Mouse (Mus musculus): Measurements from ENCODE around the gene Uba7. TPM values are rescaled to one million over a fixed set of nuclear protein-coding genes. Genes with fewer than 3 reads are reported as not detected.

The Uba7 gene
- polyA plus RNA-seq, 1 experiment from 2014 or later = 48.7 TPM

- Histone ChIP-seq H3K4me2 (replicated peaks; ENCODE audit: low read depth, low read length) (peak overlapping the region; percentile 93), H3K9me3 (ENCODE audit: control insufficient read depth, low read depth, low read length) (no peaks in the 10 kb centered on the region), H3K4me3 (ENCODE audit: low read depth, low read length) (peak overlapping the region; percentile 52), H3K36me3 (ENCODE audit: control insufficient read depth, insufficient read depth, low read length) (no peaks in the 10 kb centered on the region), H3K27ac (ENCODE audit: low read length) (no peak overlapping the region), H3K27me3 (ENCODE audit: control insufficient read depth, insufficient read depth, low read length) (0 out of 2 replicates have a peak, but pooled peaks cover 3% of the 10 kb centered on the region), H3K9ac (replicated peaks; ENCODE audit: low read depth, low read length) (peak overlapping the region; percentile 45), H3K4me1 (ENCODE audit: control insufficient read depth, insufficient read depth, low read length) (peaks cover 12% of the 10 kb centered on the region; the same call in 1 of the 2 replicates)
- 4% methylated on average over 29 of the region's 29 CpGs for WGBS
- peak; percentile 44; the same call in 1 of the 2 replicates for ATAC-seq (ENCODE audit: insufficient number of reproducible peaks, insufficient read depth, low FRiP score, low read depth)
Measured at GRCm38 (mm10) chr9:107936215-107936822, 39.0 kb upstream of the Uba7 start.

GRCm38 (mm10) chr9:107936831-107937230, 38.5 kb upstream of the Uba7 start:
- no peak for ATAC-seq (ENCODE audit: insufficient number of reproducible peaks, insufficient read depth, low FRiP score, low read depth)
- 23% methylated on average over 3 of the region's 3 CpGs for WGBS
- no peak overlapping the region for H3K27ac ChIP-seq (ENCODE audit: low read length)
- no peaks in the 10 kb centered on the region for H3K9me3 ChIP-seq (ENCODE audit: control insufficient read depth, low read depth, low read length)
- peak overlapping the region; percentile 93 for H3K4me2 ChIP-seq (replicated peaks; ENCODE audit: low read depth, low read length)
- no peaks in the 10 kb centered on the region for H3K36me3 ChIP-seq (ENCODE audit: control insufficient read depth, insufficient read depth, low read length)
- H3K4me1 ChIP-seq (ENCODE audit: control insufficient read depth, insufficient read depth, low read length) = peaks cover 12% of the 10 kb centered on the region; the same call in 1 of the 2 replicates
- H3K9ac ChIP-seq (replicated peaks; ENCODE audit: low read depth, low read length) = no peak overlapping the region; the same call in 1 of the 2 replicates
- H3K27me3 ChIP-seq (ENCODE audit: control insufficient read depth, insufficient read depth, low read length) = 0 out of 2 replicates have a peak, but pooled peaks cover 3% of the 10 kb centered on the region
- H3K4me3 ChIP-seq (ENCODE audit: low read depth, low read length) = no peak overlapping the region

- H3K9me3 ChIP-seq (ENCODE audit: control insufficient read depth, low read depth, low read length) = no peaks in the 10 kb centered on the region
- no peak overlapping the region for H3K9ac ChIP-seq (replicated peaks; ENCODE audit: low read depth, low read length)
- no peaks in the 10 kb centered on the region for H3K27me3 ChIP-seq (ENCODE audit: control insufficient read depth, insufficient read depth, low read length)
- H3K4me1 ChIP-seq (ENCODE audit: control insufficient read depth, insufficient read depth, low read length) = 0 out of 2 replicates have a peak, but pooled peaks cover 6% of the 10 kb centered on the region
- ATAC-seq (ENCODE audit: insufficient number of reproducible peaks, insufficient read depth, low FRiP score, low read depth) = no peak
- WGBS = 87% methylated on average over 31 of the region's 31 CpGs
- no peak overlapping the region for H3K4me2 ChIP-seq (replicated peaks; ENCODE audit: low read depth, low read length)
- no peaks in the 10 kb centered on the region for H3K36me3 ChIP-seq (ENCODE audit: control insufficient read depth, insufficient read depth, low read length)
- no peak overlapping the region for H3K27ac ChIP-seq (ENCODE audit: low read length)
- H3K4me3 ChIP-seq (ENCODE audit: low read depth, low read length) = no peak overlapping the region
Measured at GRCm38 (mm10) chr9:107947241-107948194, 27.8 kb upstream of the Uba7 start.

GRCm38 (mm10) chr9:107949184-107949921, 26.0 kb upstream of the Uba7 start:
- 0 out of 2 replicates have a peak, but pooled peaks cover 6% of the 10 kb centered on the region for H3K4me1 ChIP-seq (ENCODE audit: control insufficient read depth, insufficient read depth, low read length)
- no peak overlapping the region for H3K4me3 ChIP-seq (ENCODE audit: low read depth, low read length)
- WGBS = 82% methylated on average over 13 of the region's 13 CpGs
- no peak overlapping the region for H3K4me2 ChIP-seq (replicated peaks; ENCODE audit: low read depth, low read length)
- no peak overlapping the region for H3K9ac ChIP-seq (replicated peaks; ENCODE audit: low read depth, low read length)
- H3K9me3 ChIP-seq (ENCODE audit: control insufficient read depth, low read depth, low read length) = no peaks in the 10 kb centered on the region
- H3K27me3 ChIP-seq (ENCODE audit: control insufficient read depth, insufficient read depth, low read length) = no peaks in the 10 kb centered on the region
- H3K36me3 ChIP-seq (ENCODE audit: control insufficient read depth, insufficient read depth, low read length) = no peaks in the 10 kb centered on the region
- no peak for ATAC-seq (ENCODE audit: insufficient number of reproducible peaks, insufficient read depth, low FRiP score, low read depth)
- H3K27ac ChIP-seq (ENCODE audit: low read length) = no peak overlapping the region

GRCm38 (mm10) chr9:107949922-107950235, 25.4 kb upstream of the Uba7 start, which contains the start of gene Traip:
Traip (plus strand) TSS chr9:107950136.
- WGBS = 92% methylated on average over 10 of the region's 10 CpGs
- Histone ChIP-seq H3K27me3 (ENCODE audit: control insufficient read depth, insufficient read depth, low read length) (no peaks in the 10 kb centered on the region), H3K4me1 (ENCODE audit: control insufficient read depth, insufficient read depth, low read length) (0 out of 2 replicates have a peak, but pooled peaks cover 6% of the 10 kb centered on the region), H3K36me3 (ENCODE audit: control insufficient read depth, insufficient read depth, low read length) (no peaks in the 10 kb centered on the region), H3K9ac (replicated peaks; ENCODE audit: low read depth, low read length) (peak within 1 kb of the TSS; percentile 45), H3K9me3 (ENCODE audit: control insufficient read depth, low read depth, low read length) (no peaks in the 10 kb centered on the region), H3K27ac (ENCODE audit: low read length) (peak within 1 kb of the TSS; percentile 57; the same call in 1 of the 2 replicates), H3K4me3 (ENCODE audit: low read depth, low read length) (peak within 1 kb of the TSS; percentile 72), H3K4me2 (replicated peaks; ENCODE audit: low read depth, low read length) (peak within 1 kb of the TSS; percentile 61)
- no peak for ATAC-seq (ENCODE audit: insufficient number of reproducible peaks, insufficient read depth, low FRiP score, low read depth)

GRCm38 (mm10) chr9:107950460-107951355, 24.6 kb upstream of the Uba7 start:
- H3K4me3 ChIP-seq (ENCODE audit: low read depth, low read length) = peak overlapping the region; percentile 72
- H3K9ac ChIP-seq (replicated peaks; ENCODE audit: low read depth, low read length) = peak overlapping the region; percentile 45
- H3K27me3 ChIP-seq (ENCODE audit: control insufficient read depth, insufficient read depth, low read length) = no peaks in the 10 kb centered on the region
- H3K4me1 ChIP-seq (ENCODE audit: control insufficient read depth, insufficient read depth, low read length) = 0 out of 2 replicates have a peak, but pooled peaks cover 6% of the 10 kb centered on the region
- H3K36me3 ChIP-seq (ENCODE audit: control insufficient read depth, insufficient read depth, low read length) = no peaks in the 10 kb centered on the region
- ATAC-seq (ENCODE audit: insufficient number of reproducible peaks, insufficient read depth, low FRiP score, low read depth) = peak; percentile 95
- H3K27ac ChIP-seq (ENCODE audit: low read length) = peak overlapping the region; percentile 57; the same call in 1 of the 2 replicates
- no peaks in the 10 kb centered on the region for H3K9me3 ChIP-seq (ENCODE audit: control insufficient read depth, low read depth, low read length)
- 18% methylated on average over 45 of the region's 45 CpGs for WGBS
- H3K4me2 ChIP-seq (replicated peaks; ENCODE audit: low read depth, low read length) = peak overlapping the region; percentile 61

GRCm38 (mm10) chr9:107955613-107956289, 19.6 kb upstream of the Uba7 start:
- Histone ChIP-seq H3K4me3 (ENCODE audit: low read depth, low read length) (no peak overlapping the region), H3K4me2 (replicated peaks; ENCODE audit: low read depth, low read length) (no peak overlapping the region), H3K27ac (ENCODE audit: low read length) (no peak overlapping the region), H3K27me3 (ENCODE audit: control insufficient read depth, insufficient read depth, low read length) (no peaks in the 10 kb centered on the region), H3K9me3 (ENCODE audit: control insufficient read depth, low read depth, low read length) (no peaks in the 10 kb centered on the region), H3K9ac (replicated peaks; ENCODE audit: low read depth, low read length) (no peak overlapping the region), H3K36me3 (ENCODE audit: control insufficient read depth, insufficient read depth, low read length) (0 out of 2 replicates have a peak, but pooled peaks cover 13% of the 10 kb centered on the region), H3K4me1 (ENCODE audit: control insufficient read depth, insufficient read depth, low read length) (0 out of 2 replicates have a peak, but pooled peaks cover 6% of the 10 kb centered on the region)
- no peak for ATAC-seq (ENCODE audit: insufficient number of reproducible peaks, insufficient read depth, low FRiP score, low read depth)
- 80% methylated on average over 6 of the region's 6 CpGs for WGBS

Data from stomach, embryonic 14.5 days (tissue).